Mouse (Mus musculus): ENCODE measurements around the gene Alx3.

Alx3 gene

GRCm38 (mm10) chr3:107594662-107595263 is at the start of gene Alx3:
Alx3 (plus strand) TSS chr3:107595031.
- no peak for DNase-seq

GRCm38 (mm10) chr3:107545278-107545677 is 49.6 kb upstream of the Alx3 start:
- peak; percentile 42 to 61 for DNase-seq

DNA sequence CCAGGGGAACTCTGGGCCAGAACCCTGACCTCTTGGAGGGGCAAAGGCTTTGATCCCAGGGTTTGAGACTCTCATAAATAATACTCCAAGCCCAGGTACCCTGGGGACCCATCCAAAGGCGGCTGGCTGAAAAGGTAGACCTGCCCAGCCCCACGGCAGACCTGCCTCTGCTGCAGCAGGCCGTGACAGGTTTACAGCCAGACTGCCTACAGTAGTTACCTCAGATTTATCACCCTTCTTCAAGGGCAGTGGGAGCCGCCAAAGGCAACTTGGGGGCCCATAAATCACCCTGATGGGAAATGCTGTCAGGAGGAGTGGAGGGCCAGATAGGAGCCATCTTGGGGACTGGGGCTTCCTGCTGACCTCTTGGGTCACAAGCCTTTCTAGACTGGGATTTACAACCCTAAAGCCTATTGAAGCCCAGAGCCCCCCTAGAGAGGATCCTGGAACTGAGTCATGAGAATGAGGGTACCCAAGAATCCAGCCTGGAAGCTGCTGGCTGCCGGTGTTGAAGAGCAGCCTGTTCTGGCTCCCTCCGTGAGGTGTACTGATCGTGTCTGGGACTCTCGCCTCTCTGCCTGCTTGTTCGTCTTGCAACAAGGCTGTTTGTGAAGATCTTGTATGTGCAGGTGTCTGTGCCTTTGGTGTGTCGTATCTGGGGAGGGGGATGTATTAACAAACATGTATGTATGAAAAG is 49.0 kb upstream of the Alx3 start:
- DNase-seq = peak; percentile 39 to 50

DNA sequence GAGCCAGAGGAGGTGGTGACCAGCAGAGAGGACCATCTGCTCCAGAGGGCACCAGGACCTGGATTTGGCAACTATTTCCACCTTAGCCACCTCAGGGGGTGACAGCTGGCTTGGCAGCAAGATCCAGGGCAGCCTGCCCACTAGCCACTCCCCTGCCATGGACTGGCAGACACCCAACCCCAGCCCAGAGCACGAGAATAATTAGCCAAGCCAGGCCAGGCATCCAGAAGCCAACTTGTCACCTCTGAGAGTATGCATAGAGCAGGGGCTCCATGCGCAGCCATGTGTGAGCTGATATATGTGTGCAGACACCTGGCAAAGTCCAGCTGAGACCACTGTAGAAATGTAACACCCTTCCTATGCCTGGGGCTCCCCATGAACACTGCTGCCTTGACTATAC is 47.9 kb upstream of the Alx3 start:
- DNase-seq = peak; percentile 95

GRCm38 (mm10) chr3:107550409-107551049 is 44.3 kb upstream of the Alx3 start:
- DNase-seq = peak; percentile 94

DNA sequence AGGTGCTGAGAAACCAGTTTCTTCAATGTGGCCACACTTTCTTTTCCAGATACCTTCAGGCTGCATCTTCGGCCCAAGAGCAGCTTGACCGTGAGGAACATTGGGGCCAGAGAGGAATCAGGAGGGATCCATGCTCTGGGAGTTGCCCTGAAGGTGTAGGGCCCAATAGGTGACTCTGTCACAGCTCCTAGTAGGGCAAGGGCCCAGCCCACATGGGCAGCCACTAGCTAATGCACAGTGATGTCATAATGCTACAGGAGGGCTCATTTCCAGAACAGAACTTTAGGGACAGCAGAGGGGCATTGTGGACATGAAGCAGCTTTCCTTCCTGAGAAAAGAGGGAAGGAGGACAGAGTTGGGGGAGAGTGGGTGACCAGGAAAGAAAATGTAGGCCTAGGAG is 40.0 kb upstream of the Alx3 start, which contains the start of gene Ubl4b:
Gene Ubl4b (minus strand): TSS at position 232 of the 400 bp plus-strand sequence.
- no peak for DNase-seq

DNA sequence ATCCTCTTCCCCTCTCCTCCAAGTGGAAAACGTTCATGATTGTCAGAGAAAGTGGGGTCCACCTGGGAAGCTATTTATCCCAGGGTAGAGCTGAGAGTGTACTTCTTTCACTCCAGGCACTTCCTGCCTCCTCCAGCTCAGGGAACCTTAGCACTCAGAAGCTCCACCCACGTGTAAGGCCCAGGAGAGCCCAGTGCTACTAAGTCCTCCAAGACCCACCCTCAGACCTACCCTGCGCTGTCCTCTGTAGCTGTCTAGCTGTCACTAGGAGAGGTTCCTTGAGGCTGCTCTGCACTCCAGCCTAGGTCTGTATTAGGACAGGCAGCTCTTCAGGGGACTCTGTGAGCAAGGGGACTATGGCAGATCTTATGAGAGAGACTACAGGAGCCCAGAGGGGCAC is 36.1 kb upstream of the Alx3 start:
- peak in 1 of 2 experiments; percentile 1 for DNase-seq

DNA sequence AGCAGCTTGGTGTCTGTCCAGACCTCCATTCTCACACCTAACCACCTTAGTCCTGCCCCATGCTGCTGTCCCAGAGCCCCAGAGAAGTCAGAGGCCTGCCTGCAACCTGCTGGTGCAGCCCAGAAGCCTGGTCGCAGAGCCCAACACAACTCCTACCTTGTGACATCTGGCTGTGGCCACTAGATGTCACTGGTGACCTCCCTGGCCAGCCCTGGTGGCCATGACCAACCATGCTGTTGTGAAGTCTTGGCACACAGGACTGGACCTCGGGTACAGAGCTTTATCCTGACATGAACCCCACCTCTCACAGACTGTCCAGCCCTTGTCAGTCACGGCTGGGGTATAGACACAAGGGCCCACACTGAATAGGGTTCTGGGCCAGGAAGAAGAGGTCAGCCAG is 35.6 kb upstream of the Alx3 start:
- peak; percentile 88 to 90 for DNase-seq

DNA sequence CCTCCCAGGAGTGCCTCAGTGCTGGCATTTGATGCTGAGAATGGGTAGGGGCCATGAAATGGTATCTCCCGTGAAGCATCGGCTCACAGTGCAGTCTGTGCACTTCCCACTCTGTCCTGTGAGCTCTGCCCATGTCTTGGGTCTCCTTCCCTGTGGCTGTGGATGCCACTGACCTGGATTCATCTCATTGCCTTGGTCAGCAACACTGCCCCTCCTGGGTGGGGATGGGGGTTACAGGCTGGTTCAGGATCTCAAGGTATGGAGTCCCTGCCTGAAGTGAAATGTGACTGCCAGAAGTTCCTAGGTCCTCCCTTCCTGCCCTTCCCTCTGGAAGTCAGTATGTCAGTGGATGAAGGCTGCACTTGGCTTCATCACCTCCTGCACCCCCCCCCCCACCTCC is 32.7 kb upstream of the Alx3 start:
- DNase-seq = peak; percentile 42 to 58

DNA sequence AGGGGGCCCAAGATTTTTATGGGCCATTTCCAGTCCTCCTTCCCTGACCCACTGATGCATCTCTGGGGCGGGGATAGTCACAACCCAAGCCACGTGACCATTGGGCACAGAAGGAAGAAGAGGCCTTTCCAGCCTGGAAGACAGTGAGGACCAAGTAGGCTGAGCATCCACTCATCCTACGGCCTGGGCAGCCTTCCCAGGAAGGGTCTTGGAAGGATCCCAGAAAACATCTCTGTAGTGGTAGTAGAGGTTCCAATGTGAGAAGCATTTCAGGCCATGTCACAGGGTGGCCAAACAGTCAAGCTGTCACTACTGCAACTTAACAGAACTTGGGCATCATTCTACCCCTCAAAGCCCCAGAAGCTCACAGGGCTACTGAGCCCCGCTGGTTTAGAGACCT is 32.2 kb upstream of the Alx3 start:
- DNase-seq = peak; percentile 90 to 91

GRCm38 (mm10) chr3:107563880-107564279 is 31.0 kb upstream of the Alx3 start:
- DNase-seq = peak in 1 of 2 experiments; percentile 6

GRCm38 (mm10) chr3:107565331-107565730 is 29.5 kb upstream of the Alx3 start:
- DNase-seq = peak in 1 of 2 experiments; percentile 1

- no peak for DNase-seq
Observed at GRCm38 (mm10) chr3:107567766-107568165, 27.1 kb upstream of the Alx3 start.

GRCm38 (mm10) chr3:107568721-107569120 is 26.1 kb upstream of the Alx3 start:
- DNase-seq = no peak

DNA sequence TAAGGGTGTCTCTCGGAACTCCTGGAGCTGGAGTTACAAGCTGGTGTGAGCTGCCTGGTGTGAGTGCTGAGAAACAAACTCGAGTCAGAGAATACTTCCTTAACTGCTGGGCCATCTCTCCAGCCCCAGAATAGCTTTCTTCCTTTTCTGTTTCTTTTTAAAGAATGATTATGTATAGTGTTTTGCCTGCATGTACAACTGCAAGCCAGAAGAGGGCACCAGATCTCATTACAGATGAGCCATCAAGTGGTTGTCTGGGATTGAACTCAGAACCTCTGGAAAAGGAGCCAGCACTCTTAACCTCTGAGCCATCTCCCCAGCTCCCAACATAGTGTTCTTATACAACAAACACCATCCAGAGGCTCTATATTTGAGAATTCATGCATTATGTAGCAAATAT is 23.6 kb upstream of the Alx3 start:
- DNase-seq = no peak

DNA sequence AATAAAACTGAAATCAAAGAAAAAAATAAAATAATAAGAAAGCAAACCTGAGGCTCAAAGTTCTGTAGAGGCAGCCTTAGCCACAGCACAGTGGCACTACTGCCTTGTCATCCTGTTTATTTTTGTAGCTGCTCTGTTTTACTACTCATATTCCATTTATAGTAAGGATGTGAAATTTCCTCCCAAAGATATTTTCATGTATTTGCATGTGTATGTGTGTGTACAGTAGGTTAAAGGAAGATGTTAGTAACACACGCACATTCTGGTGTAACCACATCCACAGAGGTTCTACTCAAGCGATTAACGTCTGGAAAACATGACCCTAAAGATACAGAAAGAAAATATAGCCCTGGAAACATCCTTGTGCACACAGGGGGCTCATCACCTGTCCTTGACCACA is 18.0 kb upstream of the Alx3 start:
- no peak for DNase-seq

DNA sequence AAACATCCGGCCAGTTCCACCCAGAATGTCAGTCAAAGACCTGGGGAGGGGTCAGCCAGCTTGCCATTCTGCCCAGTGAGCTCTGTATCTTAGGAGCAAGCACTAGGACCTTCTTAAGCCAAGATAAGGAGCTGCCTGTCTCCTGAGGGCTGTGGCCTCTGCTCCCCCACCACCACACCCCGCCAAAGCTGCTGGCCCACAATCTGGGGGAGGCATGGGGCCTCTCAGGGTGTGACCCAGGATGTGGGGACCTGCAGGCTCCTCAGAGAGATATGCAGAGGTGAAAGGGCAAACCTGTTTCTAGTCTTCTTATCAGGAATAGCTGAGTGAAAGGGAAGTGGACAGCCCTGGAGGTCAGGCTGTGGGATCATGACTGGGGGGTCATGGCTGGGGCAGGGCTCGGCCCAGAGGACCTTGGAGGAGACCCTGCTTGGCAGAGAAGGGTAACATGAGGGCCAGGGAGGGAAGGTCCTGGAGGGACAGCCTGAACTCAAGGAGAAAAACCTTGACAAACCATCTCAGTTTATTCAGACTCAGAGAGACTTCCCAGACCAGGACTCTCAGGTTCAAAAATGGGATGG is 16.9 kb upstream of the Alx3 start:
- DNase-seq = no peak

DNA sequence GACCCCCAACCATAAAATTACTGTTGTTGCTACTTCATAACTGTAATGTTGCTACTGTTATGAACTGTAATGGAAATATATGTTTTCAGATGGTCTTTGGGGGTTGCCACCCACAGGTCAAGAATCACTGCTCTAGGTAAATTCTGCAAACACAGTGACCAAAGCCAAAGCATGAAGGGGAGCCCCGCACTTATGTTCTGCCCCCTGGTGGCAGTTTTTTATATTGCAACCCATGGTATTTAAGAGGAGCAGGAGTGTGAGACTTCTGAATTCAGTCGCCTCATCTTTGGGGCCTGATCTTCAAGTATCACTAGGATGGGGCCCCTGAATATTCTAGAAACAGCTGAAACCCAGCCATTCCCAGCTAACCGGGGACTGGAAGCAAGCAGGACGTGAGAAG is 15.4 kb upstream of the Alx3 start:
- peak; percentile 91 to 96 for DNase-seq

DNA sequence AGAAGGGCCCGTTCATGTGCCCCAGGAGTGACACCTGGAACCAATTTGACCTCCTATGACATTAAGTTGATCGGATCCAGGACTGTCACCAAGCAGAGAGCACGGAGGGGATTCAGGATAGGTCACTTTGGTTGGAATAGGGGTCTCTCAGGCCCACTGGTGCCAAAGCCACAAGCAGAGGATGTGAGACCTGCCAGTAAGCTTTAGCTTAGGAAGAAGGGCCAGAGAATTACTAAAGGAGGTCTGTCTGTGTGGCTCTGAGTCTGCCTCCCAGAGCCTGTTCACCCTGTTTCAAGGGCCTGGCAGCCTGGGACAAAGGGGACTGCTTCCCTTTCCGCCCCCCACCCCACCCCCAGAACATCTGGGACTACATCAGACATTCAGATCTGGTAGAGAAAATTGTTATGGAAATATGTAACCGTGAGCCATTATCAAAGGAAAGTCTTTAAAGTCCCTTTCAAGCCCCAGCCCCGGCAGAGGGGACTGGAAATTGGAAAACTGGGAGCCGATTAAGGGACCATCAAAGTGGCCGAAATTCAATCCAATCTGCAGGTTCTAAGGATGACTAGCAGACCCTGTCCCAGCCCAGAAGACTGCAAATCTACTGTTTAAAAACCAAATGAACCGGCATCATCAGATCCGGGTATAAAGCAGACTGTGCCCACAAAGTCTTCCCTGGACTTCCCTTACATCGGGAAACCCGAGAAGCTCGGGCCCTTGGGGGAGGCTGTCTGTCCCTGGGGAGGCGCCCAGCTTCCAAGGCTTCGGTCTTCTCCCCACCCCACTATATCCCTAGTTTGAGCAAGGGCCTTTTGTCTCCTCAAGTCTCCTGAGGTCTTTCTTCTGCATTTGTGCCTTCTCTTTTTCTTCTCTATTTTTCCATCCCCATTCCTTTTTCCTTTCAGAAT is 13.5 kb upstream of the Alx3 start:
- DNase-seq = no peak

DNA sequence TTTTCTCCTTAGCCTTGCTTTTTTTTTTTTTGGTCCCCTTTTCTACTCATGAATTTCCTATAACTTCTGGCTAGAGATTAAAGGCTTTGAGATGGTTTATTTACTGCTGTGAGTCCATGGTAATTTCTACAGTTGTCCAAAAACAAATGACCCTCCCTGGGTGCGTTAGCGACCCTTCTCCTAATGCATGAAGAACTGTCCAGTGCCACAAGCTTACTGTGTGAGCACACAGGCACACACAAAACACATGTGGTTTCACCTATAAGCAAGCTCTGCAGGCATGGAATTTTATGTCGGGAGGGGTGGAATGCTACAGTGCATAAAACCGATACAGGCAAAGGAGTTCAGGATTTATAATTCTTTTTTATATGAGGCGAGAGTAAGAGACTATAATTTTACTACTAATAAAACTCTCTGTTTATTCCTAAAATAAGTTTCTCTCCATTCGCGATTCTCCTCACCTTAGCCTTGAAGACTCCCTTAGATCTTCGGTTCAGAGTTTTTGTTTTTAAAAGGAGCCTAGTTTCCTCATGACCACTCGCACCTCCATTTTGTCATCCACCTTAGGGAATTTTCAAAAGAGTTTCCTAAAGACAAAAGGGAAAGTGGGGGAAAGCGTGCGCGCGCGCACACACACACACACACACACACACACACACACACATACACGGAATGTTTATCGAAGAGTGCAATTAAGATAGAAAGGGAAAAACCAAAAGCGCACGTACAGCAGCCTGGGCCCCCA is 12.5 kb upstream of the Alx3 start:
- DNase-seq = no peak

DNA sequence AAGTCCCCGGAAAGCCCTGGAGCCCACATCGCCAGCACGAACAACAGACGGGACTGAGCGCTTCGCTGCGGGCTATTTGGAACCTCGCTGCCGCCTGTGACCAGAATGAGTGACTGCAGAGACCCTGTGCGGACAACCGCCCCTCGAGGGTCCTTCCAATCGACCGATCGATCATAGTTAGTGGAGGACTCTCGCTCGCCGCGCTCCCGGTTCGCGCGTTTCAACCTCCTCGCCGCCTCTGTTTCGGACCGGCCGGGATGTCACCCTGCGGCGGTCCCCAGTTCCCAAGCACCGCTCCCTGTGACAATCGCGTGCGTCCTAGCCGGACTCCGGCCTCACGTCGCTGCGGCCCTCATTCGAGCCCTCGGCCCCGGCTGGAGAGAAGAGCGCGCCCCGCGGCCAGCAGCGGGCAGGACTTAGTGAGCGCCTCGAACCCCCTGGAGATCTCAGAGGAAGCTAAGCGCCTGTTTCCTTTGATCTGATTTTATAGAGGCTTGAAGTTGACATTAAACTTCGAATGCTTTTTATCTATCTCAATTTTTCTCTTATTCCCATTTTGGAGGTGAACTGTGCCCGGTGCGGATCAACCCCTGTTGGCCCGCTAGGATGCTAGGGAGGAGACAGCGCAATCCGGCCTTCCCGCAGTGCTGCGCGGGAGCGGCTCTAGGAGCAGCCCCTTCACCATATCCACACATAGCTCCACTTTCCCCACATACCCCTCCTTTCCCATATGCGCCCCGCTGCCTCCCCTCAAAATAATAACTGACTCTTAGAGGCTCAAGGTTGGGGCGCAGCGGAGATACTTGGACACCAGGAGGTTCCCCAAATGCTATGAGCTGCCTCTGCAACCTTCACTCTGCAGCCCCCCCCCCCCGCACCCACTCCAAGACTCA is 11.7 kb upstream of the Alx3 start:
- peak in 1 of 2 experiments; percentile 46 for DNase-seq

All from cerebellum, postnatal 10 days (tissue).